Mouse (Mus musculus) embryonic stem cell, embryonic (primary cell): ENCODE measurements at regions not wholly inside any gene's neighbourhood (a gene's known extent, or its start where the extent isn't known, plus 50 kb on each side); places are given as distances from the start of the nearest gene placed in this dataset.

Experiments
- CTCF ChIA-PET, 4 experiments: fragments of 300-600 bp in 2 of 4; fragments of 350-600 bp in 2 of 4; sonication (Branson Sonifier 250); formaldehyde crosslinking; loops; one replicate each; lab custom pipeline; 2022; ENCODE audit warnings: inconsistent platforms in 2 of 4; lab: Charles Lee
- POLR2A ChIA-PET, 4 experiments: fragments of 300-600 bp in 2 of 4; fragments of 350-600 bp in 2 of 4; sonication (Branson Sonifier 250); formaldehyde crosslinking; loops; one replicate each; lab custom pipeline; 2022; ENCODE audit warnings: antibody characterized with exemption in 4 of 4, inconsistent platforms in 1 of 4; lab: Charles Lee

GRCm38 (mm10) chr12:79967491-79968255, 145.1 kb downstream of the Zfp36l1 start:
- POLR2A ChIA-PET: interaction anchor here in 3 of 4 experiments (0.6 to 2.1 kb wide), 8 partner anchors 7 to 162 kb away, joined by 3 to 12 read pairs (median 4); no protein-coding TSS in a partner anchor
- CTCF ChIA-PET: interaction anchor here in 3 of 4 experiments (0.6 to 1.1 kb wide), 4 partner anchors 14 to 379 kb away, joined by 3 to 4 read pairs (median 3); no protein-coding TSS in a partner anchor

- CTCF ChIA-PET: interaction anchor here in 3 of 4 experiments (0.6 to 1.1 kb wide), 4 partner anchors 13 to 379 kb away, joined by 3 read pairs; no protein-coding TSS in a partner anchor
- POLR2A ChIA-PET: interaction anchor here (0.5 to 2.4 kb wide), 20 partner anchors 8 to 222 kb away, joined by 3 to 15 read pairs (median 4); partner anchors contain the start of gene Zfp36l1 (in 2 of the 4)
Measured at GRCm38 (mm10) chr12:79966621-79967490, 146.0 kb downstream of the Zfp36l1 start.

GRCm38 (mm10) chr12:79966289-79966615, 146.6 kb downstream of the Zfp36l1 start:
- CTCF ChIA-PET: interaction anchor here in 1 of 4 experiments (1.1 kb wide), 1 partner anchor 143 kb away, joined by 3 read pairs; no protein-coding TSS in a partner anchor
- POLR2A ChIA-PET: interaction anchor here (0.7 to 2.4 kb wide), 15 partner anchors 9 to 158 kb away, joined by 3 to 15 read pairs (median 4); partner anchors contain the start of gene Zfp36l1 (in 2 of the 4)

- CTCF ChIA-PET: interaction anchor here in 1 of 4 experiments (0.7 kb wide), 1 partner anchor 254 kb away, joined by 3 read pairs; no protein-coding TSS in a partner anchor
- POLR2A ChIA-PET: interaction anchor here in 3 of 4 experiments (0.6 to 2.4 kb wide), 12 partner anchors 9 to 309 kb away, joined by 3 to 15 read pairs (median 3); partner anchors contain the start of gene Zfp36l1 (in 2 of the 3)
Measured at GRCm38 (mm10) chr12:79965471-79966288, 147.1 kb downstream of the Zfp36l1 start.

DNA sequence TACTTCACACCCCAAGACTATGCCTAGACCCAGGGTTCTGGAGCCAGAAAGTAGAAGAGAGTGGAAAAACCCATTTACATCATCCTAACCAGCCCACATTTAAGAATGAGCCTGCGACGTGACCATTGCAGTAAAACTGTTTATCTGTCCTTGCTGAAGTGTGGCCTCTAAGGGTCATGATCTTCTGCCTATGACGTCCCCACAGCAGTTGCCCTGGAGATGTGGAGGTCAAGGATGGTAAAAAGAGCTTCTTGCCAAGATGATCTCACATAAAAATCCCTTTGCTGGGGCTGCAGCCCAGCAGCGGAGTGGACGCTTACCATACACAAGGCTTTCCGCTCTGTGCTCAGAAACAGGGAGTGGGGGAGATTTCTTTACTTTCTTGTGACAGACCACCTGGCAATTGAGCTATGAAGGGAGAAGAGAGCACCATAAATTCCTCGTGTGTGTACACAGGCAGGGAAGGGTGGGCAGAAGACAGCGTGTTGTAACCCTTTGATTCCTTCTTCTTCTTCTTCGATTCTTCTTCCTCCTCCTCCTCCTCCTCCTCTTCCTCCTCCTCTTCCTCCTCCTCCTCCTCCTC, 149.3 kb downstream of the Zfp36l1 start:
- ChIA-PET CTCF (no interaction called here), POLR2A (interaction anchor here in 1 of 4 experiments (0.6 kb wide), 1 partner anchor 556 kb away, joined by 3 read pairs; no protein-coding TSS in a partner anchor)

DNA sequence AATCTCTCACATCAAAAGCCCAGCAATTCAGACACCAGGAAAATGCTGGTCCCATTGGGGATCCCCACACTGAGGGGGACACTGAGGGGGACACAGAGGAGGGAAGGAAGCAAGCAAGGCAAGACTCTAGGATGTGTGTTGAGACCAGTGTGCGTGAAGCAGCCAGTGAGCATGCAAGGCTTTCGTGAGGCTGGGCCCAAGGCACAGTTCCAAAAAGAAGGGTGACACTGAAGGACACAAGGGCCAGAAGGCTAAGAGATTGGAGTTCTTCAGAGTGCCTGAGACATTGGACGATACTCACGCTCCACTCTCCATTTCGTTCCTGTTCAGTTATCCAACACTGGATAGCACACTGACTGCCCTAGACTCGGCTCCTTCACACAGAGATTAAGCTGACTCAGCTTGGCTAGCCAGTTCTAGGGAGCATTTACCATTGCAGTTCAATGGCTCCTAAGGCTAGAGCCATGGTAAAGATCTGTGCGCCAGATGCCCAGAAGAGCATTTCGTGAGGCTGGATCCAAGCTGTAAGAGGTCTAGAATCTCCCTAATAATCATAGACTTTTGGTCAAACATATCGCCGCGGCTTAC, 150.1 kb downstream of the Zfp36l1 start:
- ChIA-PET CTCF (no interaction called here), POLR2A (interaction anchor here in 2 of 4 experiments (0.6 to 1.8 kb wide), 3 partner anchors 147 to 556 kb away, joined by 3 to 4 read pairs (median 3); partner anchors contain the start of gene Zfp36l1 (in 1 of the 2))

- ChIA-PET POLR2A (interaction anchor here in 3 of 4 experiments (0.5 to 2.6 kb wide), 4 partner anchors 9 to 151 kb away, joined by 3 to 11 read pairs (median 6); partner anchors contain the start of gene Zfp36l1 (in 1 of the 3)), CTCF (no interaction called here)
Measured at GRCm38 (mm10) chr12:79961881-79962280, 150.9 kb downstream of the Zfp36l1 start.

GRCm38 (mm10) chr12:79961076-79961475, 151.7 kb downstream of the Zfp36l1 start:
- CTCF ChIA-PET: no interaction called here
- POLR2A ChIA-PET: interaction anchor here in 2 of 4 experiments (0.6 to 2.6 kb wide), 3 partner anchors 10 to 189 kb away, joined by 4 to 11 read pairs (median 4); no protein-coding TSS in a partner anchor

- POLR2A ChIA-PET: interaction anchor here in 2 of 4 experiments (0.6 to 2.6 kb wide), 3 partner anchors 10 to 55 kb away, joined by 3 to 11 read pairs (median 3); no protein-coding TSS in a partner anchor
- CTCF ChIA-PET: interaction anchor here in 1 of 4 experiments (0.6 kb wide), 1 partner anchor 25 kb away, joined by 4 read pairs; no protein-coding TSS in a partner anchor
Measured at GRCm38 (mm10) chr12:79960446-79960845, 152.4 kb downstream of the Zfp36l1 start.

GRCm38 (mm10) chr12:79959540-79960305, 153.1 kb downstream of the Zfp36l1 start:
- CTCF ChIA-PET: interaction anchor here in 1 of 4 experiments (0.6 kb wide), 1 partner anchor 25 kb away, joined by 4 read pairs; no protein-coding TSS in a partner anchor
- POLR2A ChIA-PET: interaction anchor here in 2 of 4 experiments (0.6 to 2.6 kb wide), 4 partner anchors 10 to 55 kb away, joined by 3 to 11 read pairs (median 3); no protein-coding TSS in a partner anchor

- ChIA-PET CTCF (interaction anchor here in 1 of 4 experiments (0.6 kb wide), 1 partner anchor 180 kb away, joined by 7 read pairs; no protein-coding TSS in a partner anchor), POLR2A (no interaction called here)
Measured at GRCm38 (mm10) chr12:79957211-79957610, 155.6 kb downstream of the Zfp36l1 start.

DNA sequence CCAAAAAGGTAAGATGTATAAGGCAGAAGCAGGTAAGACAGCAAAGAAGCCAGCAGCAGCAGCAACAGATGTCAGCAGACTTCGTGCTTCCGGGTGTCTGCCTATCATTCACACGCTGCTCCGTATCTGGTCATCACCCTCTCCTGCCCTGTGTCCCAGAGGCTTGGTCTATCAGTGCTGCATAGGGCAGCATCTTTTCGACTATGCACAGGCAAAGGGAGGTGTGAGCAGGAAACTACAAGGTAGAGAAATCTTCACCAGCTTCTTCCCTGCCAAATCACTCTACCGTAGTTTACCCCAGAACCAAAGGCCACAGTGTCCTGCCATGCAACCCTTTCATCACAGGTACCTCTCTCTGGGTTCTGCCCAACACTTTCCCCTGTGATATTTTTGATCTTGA, 156.5 kb downstream of the Zfp36l1 start:
- ChIA-PET CTCF (no interaction called here), POLR2A (no interaction called here)

- ChIA-PET CTCF (no interaction called here), POLR2A (interaction anchor here in 2 of 4 experiments (0.5 to 0.7 kb wide), 2 partner anchors 66 to 113 kb away, joined by 3 to 5 read pairs; no protein-coding TSS in a partner anchor)
Measured at GRCm38 (mm10) chr12:79955501-79955900, 157.3 kb downstream of the Zfp36l1 start.

DNA sequence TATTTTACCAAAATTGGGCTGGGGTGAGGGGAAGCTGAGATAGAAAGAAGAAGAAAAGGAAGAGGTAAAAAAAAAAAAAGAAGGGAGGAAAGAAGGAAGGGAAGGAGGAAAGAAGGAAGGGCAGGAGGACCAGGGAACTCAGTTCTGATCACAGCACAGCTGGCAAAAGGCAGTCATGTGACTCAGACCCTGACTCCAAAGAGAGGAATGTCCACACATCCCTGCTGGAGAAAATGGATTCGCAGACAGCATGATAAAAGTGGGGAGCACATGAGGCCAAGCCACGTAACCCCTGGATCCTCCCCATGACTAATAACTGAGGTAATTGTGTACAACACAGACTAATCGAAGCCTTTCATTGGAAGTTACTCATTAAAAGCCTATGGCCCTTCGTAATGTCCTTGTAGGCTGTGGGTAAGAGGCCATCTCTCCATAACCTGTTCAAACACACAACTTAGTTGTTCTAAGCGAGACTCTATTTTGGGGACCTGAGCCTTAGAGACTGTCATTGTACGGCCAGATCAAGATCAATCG, 162.2 kb downstream of the Zfp36l1 start:
- CTCF ChIA-PET: interaction anchor here in 1 of 4 experiments (0.6 kb wide), 1 partner anchor 123 kb away, joined by 4 read pairs; no protein-coding TSS in a partner anchor

More for the DNA sequence above, 162.2 kb downstream of the Zfp36l1 start:
- POLR2A ChIA-PET: interaction anchor here in 2 of 4 experiments (0.7 kb wide), 2 partner anchors 178 to 241 kb away, joined by 3 read pairs; no protein-coding TSS in a partner anchor
